Mouse (Mus musculus) kidney, embryonic 14.5 days (tissue): ENCODE results near the gene Hist2h2aa1. TPM values are rescaled to one million over a fixed set of nuclear protein-coding genes. Genes with fewer than 3 reads are reported as not detected.
A peak's percentile ranks its signal among the peaks of the same experiment; 100 is the strongest.

Experiments
- ATAC-seq: fragments of 200-750 bp; cut with Nextera tagmentation; 2 replicates; pipeline ENCODE4 v1.8.0; 2017; ENCODE audit warnings: moderate number of reproducible peaks, mild to moderate bottlenecking, moderate TSS enrichment, moderate library complexity; ENCODE audit not compliant: low FRiP score, low TSS enrichment
- H3K27ac ChIP-seq: fragments of 300-500 bp; sonication (generic); 2 replicates; pipeline ENCODE4 v1.5.1; 2014; ENCODE audit warnings: low read depth, mild to moderate bottlenecking, low read length, moderate library complexity, mixed read lengths
- H3K27me3 ChIP-seq: fragments of 300-500 bp; sonication (generic); 2 replicates; pipeline ENCODE4 v1.6.1; 2014; ENCODE audit warnings: mild to moderate bottlenecking, low read length; ENCODE audit not compliant: control insufficient read depth, insufficient read depth
- H3K36me3 ChIP-seq: fragments of 300-500 bp; sonication (generic); 2 replicates; pipeline ENCODE4 v1.6.1; 2014; ENCODE audit warnings: low read length, mixed read lengths; ENCODE audit not compliant: control insufficient read depth, insufficient read depth
- H3K4me1 ChIP-seq: fragments of 300-500 bp; sonication (generic); 2 replicates; pipeline ENCODE4 v1.6.1; 2014; ENCODE audit warnings: low read length, mixed read lengths; ENCODE audit not compliant: control insufficient read depth, insufficient read depth
- H3K4me2 ChIP-seq: fragments of 300-500 bp; sonication (generic); replicated peaks from 2 replicates; pipeline ENCODE4 v1.6.1; 2014; ENCODE audit warnings: low read depth, mild to moderate bottlenecking, low read length
- H3K4me3 ChIP-seq: fragments of 300-500 bp; sonication (generic); 2 replicates; pipeline ENCODE4 v1.5.1; 2014; ENCODE audit warnings: mild to moderate bottlenecking, low read length
- H3K9ac ChIP-seq: fragments of 300-500 bp; sonication (generic); 2 replicates; pipeline ENCODE4 v1.6.1; 2014; ENCODE audit warnings: low read depth, mild to moderate bottlenecking, low read length, moderate library complexity
- H3K9me3 ChIP-seq: fragments of 300-500 bp; sonication (generic); 2 replicates; pipeline ENCODE4 v1.6.1; 2016; ENCODE audit warnings: low read length; ENCODE audit not compliant: control insufficient read depth
- WGBS: fragments of 180-500 bp; shearing (Covaris S2); extraction: QIAGEN DNeasy Blood & Tissue Kit; methylation state at CpG from one replicate; pipeline ENCODE4 v1.1.7; 2014; 5-methylcytosine and 5-hydroxymethylcytosine counted together
- polyA plus RNA-seq: library from polyadenylated mRNA; unstranded; fragments of >200 nt; fragmentation: Nextera tagmentation; extraction: Ambion mirVana; gene quantifications from 2 replicates; pipeline ENCODE4 v1.2.1, GENCODE M21; 2014

Gene Hist2h2aa1
- polyA plus RNA-seq, 1 experiment from 2014 or later, result 20.3 TPM

- H3K27me3 ChIP-seq, result no peaks in the 10 kb centered on the region
- H3K4me2 ChIP-seq, result no peak overlapping the region
- no peak overlapping the region for H3K9ac ChIP-seq
- H3K4me1 ChIP-seq, result peaks cover 28% of the 10 kb centered on the region
- H3K9me3 ChIP-seq, result no peaks in the 10 kb centered on the region
- H3K36me3 ChIP-seq, result no peaks in the 10 kb centered on the region
- H3K4me3 ChIP-seq, result no peak overlapping the region
- 63% methylated on average over 8 of the region's 8 CpGs for WGBS
- H3K27ac ChIP-seq, result no peak overlapping the region
- no peak for ATAC-seq
These were observed 18.3 kb upstream of the Hist2h2aa1 start for GRCm38 (mm10) chr3:96226695-96227648.

GRCm38 (mm10) chr3:96228828-96229227 is 16.5 kb upstream of the Hist2h2aa1 start:
- 76% methylated on average over 2 of the region's 2 CpGs for WGBS
- Histone ChIP-seq H3K27ac (no peak overlapping the region), H3K4me2 (no peak overlapping the region), H3K9me3 (no peaks in the 10 kb centered on the region), H3K4me1 (peaks cover 15% of the 10 kb centered on the region), H3K27me3 (no peaks in the 10 kb centered on the region), H3K9ac (no peak overlapping the region), H3K36me3 (no peaks in the 10 kb centered on the region), H3K4me3 (no peak overlapping the region)
- no peak for ATAC-seq

DNA sequence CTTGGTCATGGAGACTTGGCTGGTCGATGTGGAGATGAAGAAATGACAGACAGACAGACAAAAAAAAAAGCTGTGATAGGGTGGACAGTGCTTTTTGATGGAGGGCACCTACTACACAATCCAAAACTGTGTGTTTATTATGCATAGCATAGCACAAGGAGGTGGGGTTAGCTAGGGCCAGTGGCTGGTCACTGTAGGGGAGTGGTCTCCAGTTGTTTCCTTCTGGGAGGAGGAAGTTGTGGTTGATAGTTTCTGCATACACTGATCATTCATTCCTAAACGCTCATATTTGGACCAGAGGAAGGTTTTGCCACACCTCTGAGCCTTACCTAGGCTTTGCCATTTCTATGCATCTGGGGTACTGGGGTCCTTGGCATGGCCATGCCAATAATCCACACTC is 14.9 kb upstream of the Hist2h2aa1 start:
- H3K4me2 ChIP-seq, result no peak overlapping the region
- no peak for ATAC-seq
- H3K36me3 ChIP-seq, result no peaks in the 10 kb centered on the region
- no peak overlapping the region for H3K4me3 ChIP-seq
- no peaks in the 10 kb centered on the region for H3K27me3 ChIP-seq
- WGBS, result 74% methylated on average over 2 of the region's 2 CpGs
- H3K4me1 ChIP-seq, result peaks cover 3% of the 10 kb centered on the region
- H3K9me3 ChIP-seq, result no peaks in the 10 kb centered on the region
- H3K27ac ChIP-seq, result no peak overlapping the region
- H3K9ac ChIP-seq, result no peak overlapping the region

DNA sequence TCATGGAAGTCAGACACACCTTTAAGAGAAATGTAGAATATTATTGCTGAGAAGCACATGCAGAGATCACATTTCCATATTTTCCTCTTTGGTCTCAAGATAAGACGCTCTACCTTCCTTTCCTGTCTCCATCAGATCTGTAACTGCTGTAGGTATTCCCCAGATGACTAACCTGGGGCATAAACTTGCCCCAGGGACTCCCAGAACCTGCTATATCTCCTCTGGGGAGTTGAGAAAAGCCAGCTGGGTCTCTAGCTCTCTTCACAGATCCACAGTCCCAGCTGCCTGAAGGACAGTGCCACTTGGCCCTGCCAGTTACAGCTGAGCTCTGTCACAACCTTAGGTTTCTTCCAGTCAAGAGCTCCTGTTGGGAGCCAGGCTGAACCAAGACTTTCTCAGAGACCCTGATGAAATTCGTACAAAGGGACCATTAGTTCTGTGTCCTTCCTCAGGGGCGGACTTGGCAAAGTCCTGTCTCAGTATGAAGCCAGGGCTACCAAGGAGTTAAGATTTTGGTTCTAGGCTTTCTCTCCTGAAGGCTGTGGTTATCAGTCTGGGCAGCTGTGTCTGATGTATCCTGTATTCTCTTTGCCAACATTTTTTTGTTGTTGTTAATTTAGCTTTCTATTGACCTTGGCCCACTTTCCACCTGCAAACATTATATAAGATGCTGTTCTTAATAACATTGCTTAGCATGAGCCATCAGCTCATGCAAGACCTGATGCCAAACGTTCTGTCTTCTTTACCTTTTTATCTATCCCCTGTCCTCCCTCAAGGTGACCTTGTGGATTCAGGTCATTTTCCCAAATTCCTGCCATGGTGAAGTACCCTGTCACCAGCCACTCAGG is 14.2 kb upstream of the Hist2h2aa1 start:
- H3K27me3 ChIP-seq, result no peaks in the 10 kb centered on the region
- no peak overlapping the region for H3K4me2 ChIP-seq
- H3K9ac ChIP-seq, result no peak overlapping the region
- ATAC-seq, result no peak
- no peaks in the 10 kb centered on the region; the same call in 1 of the 2 replicates for H3K4me1 ChIP-seq
- H3K9me3 ChIP-seq, result no peaks in the 10 kb centered on the region
- 77% methylated on average over 4 of the region's 4 CpGs for WGBS
- H3K36me3 ChIP-seq, result no peaks in the 10 kb centered on the region
- no peak overlapping the region for H3K27ac ChIP-seq
- no peak overlapping the region for H3K4me3 ChIP-seq

- H3K27me3 ChIP-seq, result no peaks in the 10 kb centered on the region
- H3K4me3 ChIP-seq, result no peak overlapping the region
- 68% methylated on average over 2 of the region's 2 CpGs for WGBS
- peaks cover 4% of the 10 kb centered on the region; the same call in 1 of the 2 replicates for H3K4me1 ChIP-seq
- H3K9ac ChIP-seq, result no peak overlapping the region
- ATAC-seq, result no peak
- H3K36me3 ChIP-seq, result no peaks in the 10 kb centered on the region
- no peaks in the 10 kb centered on the region for H3K9me3 ChIP-seq
- no peak overlapping the region for H3K27ac ChIP-seq
- H3K4me2 ChIP-seq, result no peak overlapping the region
These were observed 13.6 kb upstream of the Hist2h2aa1 start for GRCm38 (mm10) chr3:96231758-96232120.

GRCm38 (mm10) chr3:96234914-96235313 is 10.4 kb upstream of the Hist2h2aa1 start:
- Histone ChIP-seq H3K9ac (no peak overlapping the region), H3K4me3 (no peak overlapping the region), H3K36me3 (no peaks in the 10 kb centered on the region), H3K27me3 (no peaks in the 10 kb centered on the region), H3K4me1 (peaks cover 10% of the 10 kb centered on the region; the same call in 1 of the 2 replicates), H3K4me2 (no peak overlapping the region), H3K27ac (no peak overlapping the region), H3K9me3 (no peaks in the 10 kb centered on the region)
- no peak for ATAC-seq
- WGBS, result 90% methylated on average over 2 of the region's 2 CpGs

GRCm38 (mm10) chr3:96235836-96236235 is 9.5 kb upstream of the Hist2h2aa1 start:
- Histone ChIP-seq H3K9ac (no peak overlapping the region), H3K27me3 (no peaks in the 10 kb centered on the region), H3K36me3 (no peaks in the 10 kb centered on the region), H3K4me1 (peaks cover 12% of the 10 kb centered on the region; the same call in 1 of the 2 replicates), H3K9me3 (no peaks in the 10 kb centered on the region), H3K27ac (no peak overlapping the region), H3K4me2 (no peak overlapping the region; the same call in 1 of the 2 replicates), H3K4me3 (no peak overlapping the region)
- no peak for ATAC-seq
- WGBS, result 37% methylated on average over 3 of the region's 3 CpGs

DNA sequence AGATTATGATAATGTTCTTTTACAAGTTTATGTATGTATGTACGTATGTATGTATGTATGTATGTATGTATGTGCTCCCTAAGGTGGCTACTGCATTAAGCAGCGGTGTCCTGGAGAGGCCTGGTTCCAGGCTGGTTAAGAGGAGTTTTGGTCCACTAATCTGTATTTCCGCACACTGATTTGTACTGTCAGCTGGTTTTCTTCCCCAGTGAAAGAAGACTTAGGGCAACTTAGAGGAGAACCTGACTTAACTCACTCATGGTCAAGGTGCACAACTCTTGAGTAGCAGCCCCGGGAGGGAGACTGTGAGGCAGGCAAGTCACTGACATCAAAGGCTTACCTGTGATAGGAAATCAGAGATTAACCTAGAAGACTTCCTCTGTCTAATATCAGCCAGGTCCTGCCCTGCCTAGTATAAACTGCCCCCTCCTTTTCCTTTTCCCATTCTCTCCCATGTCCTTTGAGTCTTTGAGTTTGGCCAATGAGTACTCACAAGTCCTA is 8.4 kb upstream of the Hist2h2aa1 start:
- Histone ChIP-seq H3K4me3 (peak overlapping the region; percentile 56; the same call in 1 of the 2 replicates), H3K27me3 (no peaks in the 10 kb centered on the region), H3K9ac (peak overlapping the region; percentile 84), H3K9me3 (no peaks in the 10 kb centered on the region), H3K4me2 (peak overlapping the region; percentile 73), H3K4me1 (peaks cover 14% of the 10 kb centered on the region; the same call in 1 of the 2 replicates), H3K27ac (peak overlapping the region; percentile 85; the same call in 1 of the 2 replicates), H3K36me3 (no peaks in the 10 kb centered on the region)
- WGBS, result 67% methylated on average over 4 of the region's 4 CpGs
- ATAC-seq, result no peak
